Mouse (Mus musculus) megakaryocyte, embryonic 14.5 days (primary cell): Measurements from ENCODE around the gene 4930432M17Rik.

ENCODE experiments used
- FLI1 ChIP-seq: IDR thresholded peaks from 2 replicates; pipeline ENCODE4 v1.6.1; 2012; ENCODE audit warnings: low read length, inconsistent platforms, mixed read lengths
- GATA1 ChIP-seq: IDR thresholded peaks from 3 replicates; pipeline ENCODE4 v1.6.1; 2012; ENCODE audit warnings: mixed read lengths, low read length, inconsistent platforms, borderline replicate concordance

DNA sequence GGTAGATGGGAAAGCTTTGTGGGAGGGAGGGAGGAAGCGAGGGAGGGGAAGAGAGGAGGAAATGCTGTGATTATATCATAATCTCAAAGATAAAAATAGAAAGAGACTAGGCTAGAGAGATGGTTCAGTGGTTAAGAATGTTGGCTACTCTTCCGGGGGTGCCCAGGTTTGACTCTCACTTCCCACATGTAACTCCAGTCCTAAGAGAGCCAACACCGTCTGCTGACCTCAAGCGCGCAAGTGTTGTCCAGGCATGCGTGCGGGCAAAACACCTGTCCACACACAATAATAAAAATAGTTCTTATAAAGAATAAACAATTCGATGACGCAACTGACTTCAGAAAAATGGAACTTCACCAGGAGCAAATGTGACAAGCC, 7.1 kb upstream of the 4930432M17Rik start:
- no peak for TF ChIP-seq GATA1
- no peak for TF ChIP-seq FLI1
